Mouse (Mus musculus): Measurements from ENCODE around the gene Kat6b. TPM values are rescaled to one million over a fixed set of nuclear protein-coding genes. Genes with fewer than 3 reads are reported as not detected.

Kat6b gene
- polyA plus RNA-seq, 1 experiment from 2014 or later: 18.5 TPM

- H3K9me3 ChIP-seq (ENCODE audit: control insufficient read depth, low read length): no peaks in the 10 kb centered on the region
These were observed 118.4 kb downstream of the Kat6b start for GRCm38 (mm10) chr14:21599446-21600173.

GRCm38 (mm10) chr14:21600174-21600566 is 118.9 kb downstream of the Kat6b start:
- Histone ChIP-seq H3K9me3 (ENCODE audit: control insufficient read depth, low read length) (no peaks in the 10 kb centered on the region), H3K4me1 (ENCODE audit: control insufficient read depth in 2 of 2, insufficient read depth in 2 of 2, low read length in 2 of 2) (peaks cover 7 to 19% of the 10 kb centered on the region in 2 experiments), H3K9ac (ENCODE audit: low read length) (no peak overlapping the region), H3K27ac (replicated peaks in 1 of 2; ENCODE audit: control insufficient read depth in 1 of 2, insufficient read depth in 1 of 2, low read depth in 2 of 2, low read length in 2 of 2) (no peak overlapping the region), H3K36me3 (ENCODE audit: control insufficient read depth, insufficient read depth, low read length) (no peaks in the 10 kb centered on the region), H3K4me3 (ENCODE audit: control insufficient read depth in 1 of 2, insufficient read depth in 1 of 2, low read depth in 1 of 2, low read length in 2 of 2) (no peak overlapping the region), H3K27me3 (ENCODE audit: control insufficient read depth, insufficient read depth, low read length) (no peaks in the 10 kb centered on the region), H3K4me2 (ENCODE audit: low read length) (no peak overlapping the region)
- WGBS: 81% methylated on average over 5 of the region's 5 CpGs
- no peak for ATAC-seq (ENCODE audit: insufficient number of reproducible peaks, insufficient read depth, low FRiP score, low read depth)

More at GRCm38 (mm10) chr14:21599446-21600173, 118.4 kb downstream of the Kat6b start:
- H3K4me2 ChIP-seq (ENCODE audit: low read length): no peak overlapping the region
- peaks cover 7 to 19% of the 10 kb centered on the region in 2 experiments for H3K4me1 ChIP-seq (ENCODE audit: control insufficient read depth in 2 of 2, insufficient read depth in 2 of 2, low read length in 2 of 2)
- H3K4me3 ChIP-seq (ENCODE audit: control insufficient read depth in 1 of 2, insufficient read depth in 1 of 2, low read depth in 1 of 2, low read length in 2 of 2): no peak overlapping the region
- H3K36me3 ChIP-seq (ENCODE audit: control insufficient read depth, insufficient read depth, low read length): no peaks in the 10 kb centered on the region
- no peak for ATAC-seq (ENCODE audit: insufficient number of reproducible peaks, insufficient read depth, low FRiP score, low read depth)
- H3K9ac ChIP-seq (ENCODE audit: low read length): no peak overlapping the region
- no peak overlapping the region for H3K27ac ChIP-seq (replicated peaks in 1 of 2; ENCODE audit: control insufficient read depth in 1 of 2, insufficient read depth in 1 of 2, low read depth in 2 of 2, low read length in 2 of 2)
- no peaks in the 10 kb centered on the region for H3K27me3 ChIP-seq (ENCODE audit: control insufficient read depth, insufficient read depth, low read length)
- WGBS: 71% methylated on average over 9 of the region's 9 CpGs

GRCm38 (mm10) chr14:21600628-21601027 is 119.4 kb downstream of the Kat6b start:
- Histone ChIP-seq H3K9ac (ENCODE audit: low read length) (no peak overlapping the region), H3K36me3 (ENCODE audit: control insufficient read depth, insufficient read depth, low read length) (no peaks in the 10 kb centered on the region), H3K4me1 (ENCODE audit: control insufficient read depth in 2 of 2, insufficient read depth in 2 of 2, low read length in 2 of 2) (peaks cover 7 to 19% of the 10 kb centered on the region in 2 experiments), H3K27me3 (ENCODE audit: control insufficient read depth, insufficient read depth, low read length) (no peaks in the 10 kb centered on the region), H3K4me3 (ENCODE audit: control insufficient read depth in 1 of 2, insufficient read depth in 1 of 2, low read depth in 1 of 2, low read length in 2 of 2) (no peak overlapping the region), H3K4me2 (ENCODE audit: low read length) (no peak overlapping the region), H3K27ac (replicated peaks in 1 of 2; ENCODE audit: control insufficient read depth in 1 of 2, insufficient read depth in 1 of 2, low read depth in 2 of 2, low read length in 2 of 2) (no peak overlapping the region), H3K9me3 (ENCODE audit: control insufficient read depth, low read length) (no peaks in the 10 kb centered on the region)
- no peak for ATAC-seq (ENCODE audit: insufficient number of reproducible peaks, insufficient read depth, low FRiP score, low read depth)
- 70% methylated on average over 1 of the region's 1 CpGs for WGBS

GRCm38 (mm10) chr14:21602166-21602565 is 120.9 kb downstream of the Kat6b start:
- WGBS: 85% methylated on average over 12 of the region's 12 CpGs

GRCm38 (mm10) chr14:21602937-21603336 is 121.7 kb downstream of the Kat6b start:
- H3K4me2 ChIP-seq (ENCODE audit: low read length): no peak overlapping the region
- peaks cover 7 to 25% of the 10 kb centered on the region in 2 experiments for H3K4me1 ChIP-seq (ENCODE audit: control insufficient read depth in 2 of 2, insufficient read depth in 2 of 2, low read length in 2 of 2)

More at GRCm38 (mm10) chr14:21602166-21602565, 120.9 kb downstream of the Kat6b start:
- Histone ChIP-seq H3K27ac (replicated peaks in 1 of 2; ENCODE audit: control insufficient read depth in 1 of 2, insufficient read depth in 1 of 2, low read depth in 2 of 2, low read length in 2 of 2) (no peak overlapping the region), H3K9me3 (ENCODE audit: control insufficient read depth, low read length) (no peaks in the 10 kb centered on the region), H3K4me1 (ENCODE audit: control insufficient read depth in 2 of 2, insufficient read depth in 2 of 2, low read length in 2 of 2) (peaks cover 7 to 19% of the 10 kb centered on the region in 2 experiments), H3K27me3 (ENCODE audit: control insufficient read depth, insufficient read depth, low read length) (no peaks in the 10 kb centered on the region), H3K4me3 (ENCODE audit: control insufficient read depth in 1 of 2, insufficient read depth in 1 of 2, low read depth in 1 of 2, low read length in 2 of 2) (no peak overlapping the region), H3K4me2 (ENCODE audit: low read length) (no peak overlapping the region), H3K9ac (ENCODE audit: low read length) (no peak overlapping the region), H3K36me3 (ENCODE audit: control insufficient read depth, insufficient read depth, low read length) (no peaks in the 10 kb centered on the region)
- no peak for ATAC-seq (ENCODE audit: insufficient number of reproducible peaks, insufficient read depth, low FRiP score, low read depth)

GRCm38 (mm10) chr14:21607686-21608085 is 126.5 kb downstream of the Kat6b start:
- Histone ChIP-seq H3K36me3 (ENCODE audit: control insufficient read depth, insufficient read depth, low read length) (peaks cover 7% of the 10 kb centered on the region; the same call in 1 of the 2 replicates), H3K4me1 (ENCODE audit: control insufficient read depth in 2 of 2, insufficient read depth in 2 of 2, low read length in 2 of 2) (peaks cover 0 to 21% of the 10 kb centered on the region in 2 experiments; a peak in 2 of 4 replicates), H3K27ac (replicated peaks in 1 of 2; ENCODE audit: control insufficient read depth in 1 of 2, insufficient read depth in 1 of 2, low read depth in 2 of 2, low read length in 2 of 2) (peak overlapping the region; percentile 15 to 20; a peak in 2 of 4 replicates), H3K9me3 (ENCODE audit: control insufficient read depth, low read length) (no peaks in the 10 kb centered on the region), H3K27me3 (ENCODE audit: control insufficient read depth, insufficient read depth, low read length) (no peaks in the 10 kb centered on the region), H3K9ac (ENCODE audit: low read length) (no peak overlapping the region), H3K4me3 (ENCODE audit: control insufficient read depth in 1 of 2, insufficient read depth in 1 of 2, low read depth in 1 of 2, low read length in 2 of 2) (no peak overlapping the region), H3K4me2 (ENCODE audit: low read length) (0 out of 2 replicates have a peak overlapping the region, but pooled peaks have one; percentile 6)
- ATAC-seq (ENCODE audit: insufficient number of reproducible peaks, insufficient read depth, low FRiP score, low read depth): no peak
- WGBS: 50% methylated on average over 4 of the region's 4 CpGs

More at GRCm38 (mm10) chr14:21602937-21603336, 121.7 kb downstream of the Kat6b start:
- 51% methylated on average over 4 of the region's 4 CpGs for WGBS
- H3K9ac ChIP-seq (ENCODE audit: low read length): no peak overlapping the region
- no peak overlapping the region for H3K27ac ChIP-seq (replicated peaks in 1 of 2; ENCODE audit: control insufficient read depth in 1 of 2, insufficient read depth in 1 of 2, low read depth in 2 of 2, low read length in 2 of 2)
- no peaks in the 10 kb centered on the region for H3K36me3 ChIP-seq (ENCODE audit: control insufficient read depth, insufficient read depth, low read length)
- H3K4me3 ChIP-seq (ENCODE audit: control insufficient read depth in 1 of 2, insufficient read depth in 1 of 2, low read depth in 1 of 2, low read length in 2 of 2): no peak overlapping the region
- no peaks in the 10 kb centered on the region for H3K9me3 ChIP-seq (ENCODE audit: control insufficient read depth, low read length)
- no peak for ATAC-seq (ENCODE audit: insufficient number of reproducible peaks, insufficient read depth, low FRiP score, low read depth)
- no peaks in the 10 kb centered on the region for H3K27me3 ChIP-seq (ENCODE audit: control insufficient read depth, insufficient read depth, low read length)

- WGBS: 44% methylated on average over 4 of the region's 4 CpGs
- Histone ChIP-seq H3K36me3 (ENCODE audit: control insufficient read depth, insufficient read depth, low read length) (peaks cover 12% of the 10 kb centered on the region; the same call in 1 of the 2 replicates), H3K4me3 (ENCODE audit: control insufficient read depth in 1 of 2, insufficient read depth in 1 of 2, low read depth in 1 of 2, low read length in 2 of 2) (no peak overlapping the region), H3K27me3 (ENCODE audit: control insufficient read depth, insufficient read depth, low read length) (no peaks in the 10 kb centered on the region), H3K9me3 (ENCODE audit: control insufficient read depth, low read length) (no peaks in the 10 kb centered on the region), H3K9ac (ENCODE audit: low read length) (no peak overlapping the region), H3K4me1 (ENCODE audit: control insufficient read depth in 2 of 2, insufficient read depth in 2 of 2, low read length in 2 of 2) (peaks cover 0 to 17% of the 10 kb centered on the region in 2 experiments; a peak in 2 of 4 replicates), H3K27ac (replicated peaks in 1 of 2; ENCODE audit: control insufficient read depth in 1 of 2, insufficient read depth in 1 of 2, low read depth in 2 of 2, low read length in 2 of 2) (no peak overlapping the region), H3K4me2 (ENCODE audit: low read length) (no peak overlapping the region)
- ATAC-seq (ENCODE audit: insufficient number of reproducible peaks, insufficient read depth, low FRiP score, low read depth): no peak
These were observed 127.7 kb downstream of the Kat6b start for GRCm38 (mm10) chr14:21608886-21609285.

Measured in heart, embryonic 14.5 days (tissue).